Mouse (Mus musculus) midbrain, embryonic 16.5 days (tissue): Measurements from ENCODE around the gene Fhl4. TPM values are rescaled to one million over a fixed set of nuclear protein-coding genes. Genes with fewer than 3 reads are reported as not detected.

ENCODE experiments used
- ATAC-seq: fragments of 200-750 bp; cut with Nextera tagmentation; 2 replicates; pipeline ENCODE4 v1.8.0; 2017; ENCODE audit warnings: moderate TSS enrichment
- H3K27ac ChIP-seq: fragments of 300-500 bp; sonication (generic); 2 replicates; pipeline ENCODE4 v1.5.1; 2014; ENCODE audit warnings: mild to moderate bottlenecking, low read length, mixed read lengths
- H3K27me3 ChIP-seq: fragments of 300-500 bp; sonication (generic); 2 replicates; pipeline ENCODE4 v1.6.1; 2014; ENCODE audit warnings: low read depth, low read length, mixed read lengths; ENCODE audit not compliant: control insufficient read depth, insufficient read depth
- H3K36me3 ChIP-seq: fragments of 300-500 bp; sonication (generic); 2 replicates; pipeline ENCODE4 v1.6.1; 2014; ENCODE audit warnings: mild to moderate bottlenecking, low read length, moderate library complexity, mixed read lengths; ENCODE audit not compliant: control insufficient read depth, insufficient read depth
- H3K4me1 ChIP-seq: fragments of 300-500 bp; sonication (generic); 2 replicates; pipeline ENCODE4 v1.6.1; 2014; ENCODE audit warnings: mild to moderate bottlenecking, low read length, mixed read lengths; ENCODE audit not compliant: control insufficient read depth, insufficient read depth
- H3K4me2 ChIP-seq: fragments of 300-500 bp; sonication (generic); 2 replicates; pipeline ENCODE4 v1.6.1; 2014; ENCODE audit warnings: mild to moderate bottlenecking, low read length, mixed read lengths
- H3K4me3 ChIP-seq: fragments of 300-500 bp; sonication (generic); 2 replicates; pipeline ENCODE4 v1.5.1; 2014; ENCODE audit warnings: low read depth, mild to moderate bottlenecking, low read length, moderate library complexity, mixed read lengths
- H3K9ac ChIP-seq: fragments of 300-500 bp; sonication (generic); 2 replicates; pipeline ENCODE4 v1.6.1; 2014; ENCODE audit warnings: low read depth, low read length, mixed read lengths
- H3K9me3 ChIP-seq: fragments of 300-500 bp; sonication (generic); replicated peaks from 2 replicates; pipeline ENCODE4 v1.6.1; 2014; ENCODE audit warnings: mild to moderate bottlenecking, low read length, mixed read lengths; ENCODE audit not compliant: control insufficient read depth, poor library complexity, severe bottlenecking
- WGBS: fragments of 180-500 bp; shearing (Covaris S2); extraction: QIAGEN DNeasy Blood & Tissue Kit; methylation state at CpG from one replicate; pipeline ENCODE4 v1.1.7; 2014; 5-methylcytosine and 5-hydroxymethylcytosine counted together
- polyA plus RNA-seq: library from polyadenylated mRNA; unstranded; fragments of >200 nt; fragmentation: Nextera tagmentation; extraction: Ambion mirVana; gene quantifications from 2 replicates; pipeline ENCODE4 v1.2.1, GENCODE M21; 2015

Gene Fhl4
- polyA plus RNA-seq, 1 experiment from 2014 or later, result 2.4 TPM

GRCm38 (mm10) chr10:85114409-85114808, 12.1 kb upstream of the Fhl4 start:
- no peak overlapping the region for H3K9ac ChIP-seq
- no peaks in the 10 kb centered on the region for H3K9me3 ChIP-seq
- H3K36me3 ChIP-seq, result peaks cover 3% of the 10 kb centered on the region
- ATAC-seq, result no peak
- H3K4me1 ChIP-seq, result no peaks in the 10 kb centered on the region
- H3K4me3 ChIP-seq, result no peak overlapping the region
- H3K27me3 ChIP-seq, result no peaks in the 10 kb centered on the region
- no peak overlapping the region for H3K4me2 ChIP-seq
- no peak overlapping the region for H3K27ac ChIP-seq
- WGBS, result 91% methylated on average over 4 of the region's 4 CpGs

GRCm38 (mm10) chr10:85103085-85103885, 990 bp upstream of the Fhl4 start:
- no peaks in the 10 kb centered on the region for H3K27me3 ChIP-seq
- H3K9ac ChIP-seq, result peak overlapping the region; percentile 92
- peaks cover 19% of the 10 kb centered on the region for H3K4me1 ChIP-seq
- H3K4me2 ChIP-seq, result peak overlapping the region; percentile 96
- H3K9me3 ChIP-seq, result no peaks in the 10 kb centered on the region
- under 1% methylated on average over 34 of the region's 34 CpGs for WGBS
- ATAC-seq, result peak; percentile 23
- H3K36me3 ChIP-seq, result no peaks in the 10 kb centered on the region
- peak overlapping the region; percentile 100 for H3K4me3 ChIP-seq
- peak overlapping the region; percentile 86 for H3K27ac ChIP-seq

GRCm38 (mm10) chr10:85101841-85102240, 454 bp downstream of the Fhl4 start:
- ATAC-seq, result peak; percentile 54
- H3K27me3 ChIP-seq, result no peaks in the 10 kb centered on the region
- H3K4me2 ChIP-seq, result peak overlapping the region; percentile 75
- 1% methylated on average over 10 of the region's 10 CpGs for WGBS
- peaks cover 19% of the 10 kb centered on the region for H3K4me1 ChIP-seq
- peak overlapping the region; percentile 92 for H3K27ac ChIP-seq
- no peaks in the 10 kb centered on the region for H3K36me3 ChIP-seq
- H3K9me3 ChIP-seq, result no peaks in the 10 kb centered on the region
- peak overlapping the region; percentile 93 for H3K9ac ChIP-seq
- peak overlapping the region; percentile 100 for H3K4me3 ChIP-seq

- no peak overlapping the region for H3K4me2 ChIP-seq
- no peak overlapping the region for H3K27ac ChIP-seq
- H3K9ac ChIP-seq, result no peak overlapping the region
- H3K36me3 ChIP-seq, result no peaks in the 10 kb centered on the region
- no peak for ATAC-seq
- no peaks in the 10 kb centered on the region for H3K4me1 ChIP-seq
- WGBS, result 48% methylated on average over 4 of the region's 4 CpGs
- H3K9me3 ChIP-seq, result no peaks in the 10 kb centered on the region
- H3K27me3 ChIP-seq, result no peaks in the 10 kb centered on the region
- no peak overlapping the region for H3K4me3 ChIP-seq
Observed at GRCm38 (mm10) chr10:85071605-85072152, 30.6 kb downstream of the Fhl4 start.

GRCm38 (mm10) chr10:85054876-85055275, 47.4 kb downstream of the Fhl4 start:
- H3K9ac ChIP-seq, result no peak overlapping the region
- H3K36me3 ChIP-seq, result no peaks in the 10 kb centered on the region
- H3K4me1 ChIP-seq, result no peaks in the 10 kb centered on the region
- no peaks in the 10 kb centered on the region for H3K27me3 ChIP-seq
- no peak for ATAC-seq
- H3K27ac ChIP-seq, result no peak overlapping the region
- H3K4me3 ChIP-seq, result no peak overlapping the region
- 84% methylated on average over 2 of the region's 2 CpGs for WGBS
- no peak overlapping the region for H3K4me2 ChIP-seq
- 0 out of 2 replicates have a peak, but pooled peaks cover 2% of the 10 kb centered on the region for H3K9me3 ChIP-seq

- Histone ChIP-seq H3K27me3 (no peaks in the 10 kb centered on the region), H3K4me3 (no peak overlapping the region), H3K9ac (no peak overlapping the region), H3K36me3 (no peaks in the 10 kb centered on the region), H3K27ac (no peak overlapping the region), H3K9me3 (0 out of 2 replicates have a peak, but pooled peaks cover 2% of the 10 kb centered on the region), H3K4me2 (no peak overlapping the region), H3K4me1 (no peaks in the 10 kb centered on the region)
- WGBS, result 33% methylated on average over 4 of the region's 4 CpGs
- no peak for ATAC-seq
Observed at GRCm38 (mm10) chr10:85052451-85052850, 49.8 kb downstream of the Fhl4 start.

GRCm38 (mm10) chr10:85050668-85051208, 51.6 kb downstream of the Fhl4 start:
- H3K9me3 ChIP-seq, result 0 out of 2 replicates have a peak, but pooled peaks cover 2% of the 10 kb centered on the region
- ATAC-seq, result no peak
- H3K27ac ChIP-seq, result no peak overlapping the region

GRCm38 (mm10) chr10:85048008-85048407, 54.3 kb downstream of the Fhl4 start:
- no peak overlapping the region for H3K9ac ChIP-seq
- no peaks in the 10 kb centered on the region for H3K9me3 ChIP-seq
- H3K36me3 ChIP-seq, result no peaks in the 10 kb centered on the region
- H3K4me3 ChIP-seq, result no peak overlapping the region
- H3K4me1 ChIP-seq, result peaks cover 6% of the 10 kb centered on the region; the same call in 1 of the 2 replicates
- H3K4me2 ChIP-seq, result no peak overlapping the region
- 0 out of 2 replicates have a peak, but pooled peaks cover 3% of the 10 kb centered on the region for H3K27me3 ChIP-seq
- no peak for ATAC-seq
- WGBS, result 93% methylated on average over 8 of the region's 8 CpGs
- no peak overlapping the region for H3K27ac ChIP-seq

More at GRCm38 (mm10) chr10:85050668-85051208, 51.6 kb downstream of the Fhl4 start:
- Histone ChIP-seq H3K9ac (no peak overlapping the region), H3K4me1 (no peaks in the 10 kb centered on the region), H3K4me2 (no peak overlapping the region), H3K27me3 (no peaks in the 10 kb centered on the region), H3K4me3 (no peak overlapping the region), H3K36me3 (no peaks in the 10 kb centered on the region)
- WGBS, result 68% methylated on average over 4 of the region's 4 CpGs

- peaks cover 5% of the 10 kb centered on the region; the same call in 1 of the 2 replicates for H3K27me3 ChIP-seq
Observed at GRCm38 (mm10) chr10:85046585-85046984, 55.7 kb downstream of the Fhl4 start.

More at GRCm38 (mm10) chr10:85046585-85046984, 55.7 kb downstream of the Fhl4 start:
- Histone ChIP-seq H3K27ac (no peak overlapping the region), H3K4me3 (no peak overlapping the region), H3K9me3 (no peaks in the 10 kb centered on the region), H3K4me2 (no peak overlapping the region), H3K36me3 (no peaks in the 10 kb centered on the region), H3K4me1 (peaks cover 6% of the 10 kb centered on the region; the same call in 1 of the 2 replicates), H3K9ac (no peak overlapping the region)
- 15% methylated on average over 5 of the region's 5 CpGs for WGBS
- no peak for ATAC-seq
